Mouse (Mus musculus) CH12.LX (cell line): ENCODE data around the gene Asphd1. TPM values are rescaled to one million over a fixed set of nuclear protein-coding genes. Genes with fewer than 3 reads are reported as not detected.

Experiments
- DNase-seq: peaks from one replicate; pipeline ENCODE4 v3.0.0-alpha.2; 2013; ENCODE audit errors: extremely low read depth
- H3K27ac ChIP-seq: 2 replicates; pipeline ENCODE4 v1.5.1; 2012; ENCODE audit warnings: low read depth, mild to moderate bottlenecking, control low read depth, moderate library complexity; ENCODE audit not compliant: insufficient read depth
- H3K27me3 ChIP-seq: replicated peaks from 2 replicates; pipeline ENCODE3; 2012; ENCODE audit warnings: inconsistent platforms
- H3K36me3 ChIP-seq, 2 experiments: replicated peaks in 1 of 2; 2 replicates each; pipeline versions ENCODE3 to v1.6.1; 2012; ENCODE audit warnings: inconsistent platforms in 1 of 2, low read length in 1 of 2, mild to moderate bottlenecking in 1 of 2, mixed read lengths in 1 of 2, moderate library complexity in 1 of 2; ENCODE audit not compliant: control insufficient read depth in 1 of 2, insufficient read depth in 1 of 2
- H3K4me1 ChIP-seq, 2 experiments: 2 replicates each; pipeline ENCODE4 v1.6.1; 2012; ENCODE audit warnings: inconsistent platforms in 1 of 2, moderate library complexity in 1 of 2; ENCODE audit not compliant: insufficient read depth in 2 of 2, control insufficient read depth in 1 of 2
- H3K4me2 ChIP-seq: 2 replicates; pipeline ENCODE4 v1.6.1; 2012; ENCODE audit warnings: low read depth, mild to moderate bottlenecking, control low read depth; ENCODE audit not compliant: poor library complexity, insufficient read depth, severe bottlenecking
- H3K4me3 ChIP-seq, 3 experiments: fragments of 150-350 bp in 1 of 3; sonication (generic) in 1 of 3; replicated peaks in 1 of 3; 2 replicates each; pipeline versions ENCODE3 to v1.5.1; 2011 to 2012; ENCODE audit warnings: low read depth in 2 of 3, low read length in 2 of 3, mild to moderate bottlenecking in 2 of 3, moderate library complexity in 2 of 3, control low read depth in 1 of 3, improper control_type of control experiment in 1 of 3, inconsistent platforms in 1 of 3, mixed read lengths in 1 of 3; ENCODE audit not compliant: poor library complexity in 1 of 3
- H3K79me2 ChIP-seq: replicated peaks from 2 replicates; pipeline ENCODE4 v1.6.1; 2012; ENCODE audit warnings: mild to moderate bottlenecking, moderate library complexity; ENCODE audit not compliant: control insufficient read depth, poor library complexity, insufficient read depth, severe bottlenecking; ENCODE audit errors: extremely low read depth
- H3K9ac ChIP-seq: 2 replicates; pipeline ENCODE4 v1.6.1; 2012; ENCODE audit warnings: low read depth, mild to moderate bottlenecking, control low read depth, moderate library complexity; ENCODE audit not compliant: insufficient read depth
- H3K9me3 ChIP-seq: replicated peaks from 2 replicates; pipeline ENCODE3; 2012; ENCODE audit warnings: low read length, inconsistent platforms, mixed read lengths
- CHD1 ChIP-seq: IDR thresholded peaks from 2 replicates; pipeline ENCODE4 v1.6.1; 2012; ENCODE audit warnings: low read depth, low read length, improper control_type of control experiment, inconsistent platforms
- CHD2 ChIP-seq: IDR thresholded peaks from 2 replicates; pipeline ENCODE4 v1.6.1; 2011; ENCODE audit warnings: low read length, improper control_type of control experiment
- E2F4 ChIP-seq: IDR thresholded peaks from 2 replicates; pipeline ENCODE4 v1.6.1; 2011; ENCODE audit warnings: low read depth, low read length, improper control_type of control experiment; ENCODE audit not compliant: insufficient replicate concordance
- ELF1 ChIP-seq: IDR thresholded peaks from 2 replicates; pipeline ENCODE4 v1.6.1; 2014; ENCODE audit warnings: low read depth, mild to moderate bottlenecking, inconsistent platforms, low read length, improper control_type of control experiment
- GABPA ChIP-seq: IDR thresholded peaks from 2 replicates; pipeline ENCODE4 v1.6.1; 2012; ENCODE audit warnings: low read depth, low read length, improper control_type of control experiment, inconsistent platforms; ENCODE audit not compliant: insufficient replicate concordance
- HCFC1 ChIP-seq: IDR thresholded peaks from 2 replicates; pipeline ENCODE4 v1.6.1; 2012; ENCODE audit warnings: low read depth, mild to moderate bottlenecking, inconsistent platforms, low read length, improper control_type of control experiment
- IRF4 ChIP-seq: IDR thresholded peaks from 2 replicates; pipeline ENCODE4 v1.6.1; 2014; ENCODE audit warnings: low read depth, mild to moderate bottlenecking, inconsistent platforms, low read length, improper control_type of control experiment
- JUN ChIP-seq: IDR thresholded peaks from 2 replicates; pipeline ENCODE4 v1.6.1; 2011; ENCODE audit warnings: low read depth, mild to moderate bottlenecking, low read length, improper control_type of control experiment, moderate library complexity; ENCODE audit not compliant: insufficient read depth
- JUND ChIP-seq: conservative IDR thresholded peaks from 2 replicates; pipeline ENCODE4 v1.6.1; 2011; ENCODE audit warnings: low read depth, low read length, improper control_type of control experiment
- KAT2A ChIP-seq: IDR thresholded peaks from 2 replicates; pipeline ENCODE4 v1.6.1; 2012; ENCODE audit warnings: low read length, improper control_type of control experiment, inconsistent platforms; ENCODE audit not compliant: insufficient replicate concordance
- MAFK ChIP-seq: IDR thresholded peaks from 2 replicates; pipeline ENCODE4 v1.6.1; 2011; ENCODE audit warnings: low read length, improper control_type of control experiment; ENCODE audit not compliant: insufficient replicate concordance
- MAX ChIP-seq: IDR thresholded peaks from 2 replicates; pipeline ENCODE4 v1.6.1; 2011; ENCODE audit warnings: low read length, improper control_type of control experiment
- NRF1 ChIP-seq: IDR thresholded peaks from 2 replicates; pipeline ENCODE4 v1.6.1; 2014; ENCODE audit warnings: low read depth, mild to moderate bottlenecking, inconsistent platforms, low read length, improper control_type of control experiment, moderate library complexity
- RCOR1 ChIP-seq: conservative IDR thresholded peaks from 2 replicates; pipeline ENCODE4 v1.6.1; 2012; ENCODE audit warnings: low read depth, mild to moderate bottlenecking, inconsistent platforms, low read length, improper control_type of control experiment
- SMC3 ChIP-seq: IDR thresholded peaks from 2 replicates; pipeline ENCODE4 v1.6.1; 2011; ENCODE audit warnings: low read depth, low read length, improper control_type of control experiment
- TBP ChIP-seq: conservative IDR thresholded peaks from 2 replicates; pipeline ENCODE4 v1.6.1; 2011; ENCODE audit warnings: low read depth, low read length, improper control_type of control experiment
- USF1 ChIP-seq: IDR thresholded peaks from 2 replicates; pipeline ENCODE4 v1.6.1; 2014; ENCODE audit warnings: low read depth, mild to moderate bottlenecking, inconsistent platforms, low read length, improper control_type of control experiment
- ZC3H11A ChIP-seq: IDR thresholded peaks from 2 replicates; pipeline ENCODE4 v1.6.1; 2012; ENCODE audit warnings: low read depth, mild to moderate bottlenecking, inconsistent platforms, low read length, improper control_type of control experiment
- ZKSCAN1 ChIP-seq: IDR thresholded peaks from 2 replicates; pipeline ENCODE4 v1.6.1; 2012; ENCODE audit warnings: low read depth, inconsistent platforms, low read length, improper control_type of control experiment, borderline replicate concordance
- ZNF384 ChIP-seq: IDR thresholded peaks from 2 replicates; pipeline ENCODE4 v1.6.1; 2012; ENCODE audit warnings: low read depth, low read length, improper control_type of control experiment, inconsistent platforms
- dilution Hi-C: fragments of 300-500 bp; cut with MboI; formaldehyde crosslinking; loops from 2 replicates; pipeline ENCODE4 v1.14.3; 2020; ENCODE audit warnings: low sequenced_read_pairs; ENCODE audit not compliant: extremely low pct_unique_long_range_greater_than_20kb, extremely low pct_ligation_motif_present
- in situ Hi-C: fragments of 300-500 bp; cut with MboI; formaldehyde crosslinking; loops from 3 replicates; pipeline ENCODE4 v1.14.3; 2019; ENCODE audit warnings: low sequenced_read_pairs, low pct_ligation_motif_present, low pct_unique_long_range_greater_than_20kb, mixed read lengths
- polyA plus RNA-seq: library from polyadenylated mRNA; unstranded; fragments of >175 nt; gene quantifications from 2 replicates; pipeline ENCODE4 v1.2.1, GENCODE M21; 2012; ENCODE audit warnings: low read depth; ENCODE audit not compliant: insufficient read length
- total RNA-seq, 2 experiments: library from RNA; depleted of rRNA; stranded (reverse); fragments of 300-350 nt in 1 of 2; fragments of >200 nt in 1 of 2; gene quantifications; 2 replicates each; pipeline ENCODE4 v1.2.3; 2012 to 2014

The Asphd1 gene
- total and polyA plus RNA-seq, 3 experiments: 0.08 to 1.8 TPM; not detected in 1

DNA sequence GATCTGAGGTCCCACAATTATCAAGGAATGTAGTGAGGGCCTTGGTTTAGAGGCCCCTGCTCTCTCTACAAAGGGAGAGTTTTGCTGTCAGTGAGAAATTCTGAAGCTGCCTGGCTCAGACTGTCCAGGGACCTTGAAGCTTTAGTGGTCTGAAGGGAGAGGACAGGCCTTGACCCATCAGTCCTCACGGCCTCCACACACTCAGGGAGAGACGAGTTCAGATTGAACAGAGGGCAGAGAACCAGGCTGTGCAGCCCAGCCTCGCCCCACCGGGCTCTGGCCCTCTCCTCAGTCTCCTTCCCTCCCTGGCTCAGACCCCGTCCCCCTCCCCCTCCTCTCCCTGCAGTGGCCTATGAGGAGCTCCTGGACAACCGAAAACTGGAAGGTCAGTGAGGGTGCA lies 18.0 kb upstream of the Asphd1 start:
- Histone ChIP-seq H3K4me3 (no peak overlapping the region), H3K79me2 (no peaks in the 10 kb centered on the region), H3K9ac (no peak overlapping the region)
- no peak for TF ChIP-seq TBP
- no peak for TF ChIP-seq CHD1
- no peak for TF ChIP-seq MAFK
- TF ChIP-seq ELF1: no peak
- no peak for TF ChIP-seq KAT2A
- TF ChIP-seq CHD2: no peak
- no peak for TF ChIP-seq MAX
- no peak for TF ChIP-seq SMC3
- no peak for TF ChIP-seq ZKSCAN1
- no peak for TF ChIP-seq HCFC1
- TF ChIP-seq JUN: no peak
- TF ChIP-seq JUND: no peak
- TF ChIP-seq, all 38 proteins: peak for 0
- no peaks in the 10 kb centered on the region for H3K27me3 ChIP-seq
- no peak for DNase-seq
- H3K9me3 ChIP-seq: no peaks in the 10 kb centered on the region
- in situ Hi-C loops: loop anchor here (10.0 kb wide), 1 partner anchor 263 kb away; the partner anchor contains the start of gene Coro1a
- no peak overlapping the region for H3K27ac ChIP-seq
- peaks cover 40 to 81% of the 10 kb centered on the region in 2 experiments for H3K36me3 ChIP-seq
- no peak overlapping the region for H3K4me2 ChIP-seq
- peaks cover 14 to 27% of the 10 kb centered on the region in 2 experiments for H3K4me1 ChIP-seq
- dilution Hi-C loops: no loop called here

DNA sequence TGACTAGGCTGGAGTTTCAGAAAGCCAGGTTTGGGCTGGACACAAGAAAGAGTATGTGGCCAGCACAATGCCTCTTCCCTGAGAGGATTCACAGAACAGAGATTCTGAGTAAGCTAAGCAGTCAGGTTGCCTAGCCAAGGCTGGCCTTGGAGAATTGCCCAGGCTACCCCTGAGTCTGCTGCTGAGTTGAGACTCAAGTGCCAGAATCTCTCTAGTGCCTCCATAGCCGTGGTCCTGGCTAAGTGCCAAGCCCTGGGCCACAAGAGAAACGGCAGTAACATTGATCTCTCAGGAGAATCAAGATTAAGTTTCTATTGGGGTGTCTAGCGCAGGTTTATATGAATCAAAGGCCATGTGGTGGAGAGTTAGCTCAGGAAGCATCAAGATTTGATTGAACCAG lies 16.2 kb upstream of the Asphd1 start:
- H3K27ac ChIP-seq: no peak overlapping the region
- H3K9me3 ChIP-seq: no peaks in the 10 kb centered on the region
- H3K9ac ChIP-seq: no peak overlapping the region
- H3K27me3 ChIP-seq: no peaks in the 10 kb centered on the region
- TF ChIP-seq JUN (no peak), ZNF384 (no peak), CHD1 (no peak), ZC3H11A (no peak), IRF4 (no peak), USF1 (no peak), RCOR1 (no peak), TBP (no peak), E2F4 (no peak), MAX (no peak), GABPA (no peak), MAFK (no peak), SMC3 (no peak), NRF1 (no peak)
- in situ Hi-C loops (loop anchor here (10.0 kb wide), 1 partner anchor 261 kb away; the partner anchor contains the start of gene Coro1a), dilution Hi-C loops (no loop called here)
- peaks cover 47 to 83% of the 10 kb centered on the region in 2 experiments for H3K36me3 ChIP-seq
- H3K4me1 ChIP-seq: peaks cover 14 to 35% of the 10 kb centered on the region in 2 experiments
- no peak overlapping the region for H3K4me3 ChIP-seq
- no peak overlapping the region for H3K4me2 ChIP-seq
- no peak for DNase-seq
- H3K79me2 ChIP-seq: no peaks in the 10 kb centered on the region
